Comparison of ENCODE assay signal across 9 mouse cellular contexts in genomic region chr4:117913421-117913820, GRCm38 (mm10). TPM values are rescaled to one million over a fixed set of nuclear protein-coding genes. Genes with fewer than 3 reads are reported as not detected.
DNase-seq lines count a peak whose midpoint lies in the region; ATAC-seq and TF ChIP-seq lines count a peak whose summit lies in the region.
"Had no signal": no experiment of that assay in that cellular context is flagged by ENCODE, and none has a peak within 500 bp of the region (broad histone marks: within the 10 kb centered on the region; RNA-seq: fewer than 3 reads in every experiment).

No protein-coding gene starts in this region.

- no peak for TF ChIP-seq RAD21 in CH12.LX (IDR thresholded peaks at IDR 0.05; ENCODE audit: low read depth, low read length)

- peaks cover 6 to 58% of the 10 kb centered on the region in 2 experiments; a peak in 3 of 4 replicates for H3K4me1 ChIP-seq in CH12.LX (ENCODE audit: control insufficient read depth in 1 of 2, insufficient read depth in 2 of 2)
- peaks cover 15% of the 10 kb centered on the region for H3K4me1 ChIP-seq in brown adipose tissue, adult 24 weeks (ENCODE audit: control insufficient read depth, insufficient read depth, insufficient read length, low read length)
- peaks cover 50% of the 10 kb centered on the region for H3K4me1 ChIP-seq in heart, embryonic 12.5 days (replicated peaks)
- H3K4me1 ChIP-seq in kidney, postnatal 0 days (replicated peaks; ENCODE audit: insufficient read depth, low read length), result peaks cover 16% of the 10 kb centered on the region

- WGBS in heart, embryonic 12.5 days, result 41% methylated on average over 3 of the region's 3 CpGs
- WGBS in kidney, postnatal 0 days, result 54% methylated on average over 3 of the region's 3 CpGs

- peak overlapping the region in 1 of 3 experiments; percentile 84 for H3K4me3 ChIP-seq in CH12.LX (replicated peaks in 1 of 3; ENCODE audit: low read depth in 2 of 3, low read length in 2 of 3, poor library complexity in 1 of 3)
- H3K4me3 ChIP-seq in brown adipose tissue, adult 24 weeks (ENCODE audit: insufficient read depth, low read depth, low read length), result peak overlapping the region; percentile 94
- peak overlapping the region; percentile 73 for H3K4me3 ChIP-seq in heart, embryonic 12.5 days
- H3K4me3 ChIP-seq in kidney, postnatal 0 days (replicated peaks; ENCODE audit: low read depth, low read length), result no peak overlapping the region

- peaks cover 13 to 49% of the 10 kb centered on the region in 2 experiments for H3K36me3 ChIP-seq in CH12.LX (replicated peaks in 1 of 2; ENCODE audit: control insufficient read depth in 1 of 2, insufficient read depth in 1 of 2, low read length in 1 of 2)
- H3K36me3 ChIP-seq in heart, embryonic 12.5 days, result peaks cover 35% of the 10 kb centered on the region
- peaks cover 8% of the 10 kb centered on the region; the same call in 1 of the 2 replicates for H3K36me3 ChIP-seq in kidney, postnatal 0 days (ENCODE audit: insufficient read depth, low read length)

- H3K79me2 ChIP-seq in CH12.LX (replicated peaks; ENCODE audit: control insufficient read depth, extremely low read depth, insufficient read depth, poor library complexity, severe bottlenecking), result peaks cover 12% of the 10 kb centered on the region; the same call in 1 of the 2 replicates

- no peak for ATAC-seq in heart, embryonic 12.5 days (ENCODE audit: insufficient number of reproducible peaks, low FRiP score)
- ATAC-seq in kidney, postnatal 0 days (replicated peaks; ENCODE audit: low FRiP score, low read depth), result no peak
- no peak for ATAC-seq in megakaryocyte, adult 5-6 weeks (ENCODE audit: poor library complexity, severe bottlenecking)

- TF ChIP-seq CTCF in CH12.LX (conservative IDR thresholded peaks at IDR 0.05 in 1 of 2, IDR thresholded peaks at IDR 0.05 in 1 of 2; ENCODE audit: low read depth in 2 of 2, low read length in 2 of 2), result no peak
- TF ChIP-seq CTCF in kidney, postnatal 0 days (IDR thresholded peaks at IDR 0.05; ENCODE audit: low read depth), result no peak

- in situ Hi-C loops in CH12.LX (cut with MboI; ENCODE audit: low pct_ligation_motif_present, low pct_unique_long_range_greater_than_20kb, low sequenced_read_pairs), result loop anchor here (10.0 kb wide), 1 partner anchor 151 kb away; no protein-coding TSS in a partner anchor

- TF ChIP-seq EP300 in CH12.LX (IDR thresholded peaks at IDR 0.05; ENCODE audit: low read length), result no peak

- H3K9me3 ChIP-seq in CH12.LX (replicated peaks; ENCODE audit: low read length), result no peaks in the 10 kb centered on the region
- no peaks in the 10 kb centered on the region for H3K9me3 ChIP-seq in heart, embryonic 12.5 days (replicated peaks)
- no peaks in the 10 kb centered on the region for H3K9me3 ChIP-seq in kidney, postnatal 0 days (replicated peaks; ENCODE audit: low read length)

- peak overlapping the region; percentile 82 for H3K9ac ChIP-seq in CH12.LX (ENCODE audit: insufficient read depth, low read depth)
- peak overlapping the region; percentile 77; the same call in 1 of the 2 replicates for H3K9ac ChIP-seq in heart, embryonic 12.5 days
- no peak overlapping the region for H3K9ac ChIP-seq in kidney, postnatal 0 days (ENCODE audit: low read depth, low read length)

- dilution Hi-C loops in CH12.LX (cut with MboI; ENCODE audit: extremely low pct_ligation_motif_present, extremely low pct_unique_long_range_greater_than_20kb, low sequenced_read_pairs), result no loop called here

- no peak for TF ChIP-seq POLR2A in CH12.LX (IDR thresholded peaks at IDR 0.05; ENCODE audit: low read depth, low read length)

- H3K27me3 ChIP-seq in CH12.LX (replicated peaks), result no peaks in the 10 kb centered on the region
- no peaks in the 10 kb centered on the region for H3K27me3 ChIP-seq in heart, embryonic 12.5 days (replicated peaks)
- no peaks in the 10 kb centered on the region for H3K27me3 ChIP-seq in kidney, postnatal 0 days (ENCODE audit: insufficient read depth, low read length)

- H3K27ac ChIP-seq in CH12.LX (ENCODE audit: insufficient read depth, low read depth), result no peak overlapping the region
- no peak overlapping the region for H3K27ac ChIP-seq in brown adipose tissue, adult 24 weeks (replicated peaks; ENCODE audit: low read depth, low read length)
- H3K27ac ChIP-seq in heart, embryonic 12.5 days (ENCODE audit: poor library complexity, severe bottlenecking), result no peak overlapping the region
- H3K27ac ChIP-seq in kidney, postnatal 0 days, result no peak overlapping the region

- DNase-seq in CH12.LX (ENCODE audit: extremely low read depth), result no peak
- no peak for DNase-seq in kidney, postnatal 0 days (ENCODE audit: low spot score)
- DNase-seq in lung, postnatal 4 days, result peak; percentile 50 to 68
- no peak for DNase-seq in thymus, postnatal 0 days (ENCODE audit: low spot score)
- no peak for DNase-seq in retina, postnatal 1 day

- peak overlapping the region; percentile 89; the same call in 1 of the 2 replicates for H3K4me2 ChIP-seq in CH12.LX (ENCODE audit: insufficient read depth, low read depth, poor library complexity, severe bottlenecking)
- H3K4me2 ChIP-seq in heart, embryonic 12.5 days, result peak overlapping the region; percentile 98
- peak overlapping the region; percentile 100; the same call in 1 of the 2 replicates for H3K4me2 ChIP-seq in kidney, postnatal 0 days (ENCODE audit: low read length)

TF ChIP-seq in CH12.LX, 34 proteins besides CTCF, POLR2A, EP300 and RAD21 (continues in another document):
- TF ChIP-seq SIN3A (IDR thresholded peaks at IDR 0.05; ENCODE audit: low read length) (no peak), TCF12 (IDR thresholded peaks at IDR 0.05; ENCODE audit: low read depth, low read length) (no peak), USF1 (IDR thresholded peaks at IDR 0.05; ENCODE audit: low read depth, low read length) (no peak), POLR2AphosphoS2 (IDR thresholded peaks at IDR 0.05; ENCODE audit: low read depth, low read length) (no peak), MXI1 (IDR thresholded peaks at IDR 0.05; ENCODE audit: low read depth, low read length) (no peak), NELFE (IDR thresholded peaks at IDR 0.05; ENCODE audit: low read depth, low read length) (no peak), MAFK (IDR thresholded peaks at IDR 0.05; ENCODE audit: insufficient replicate concordance, low read length) (no peak)

RNA-seq across cellular contexts. Expression of gene Ipo13, which starts 1.4 kb away (rescaled TPM):
- total RNA-seq in CH12.LX (2012; rRNA removed) (22.0 and 27.5 TPM in 2 replicates), CH12.LX (2014; rRNA removed) (5.9 and 7.4 TPM in 2 replicates)
- 46.5 and 54.1 TPM in 2 replicates for polyA plus RNA-seq in CH12.LX (2012; ENCODE audit: insufficient read length, low read depth)
- 28.3 and 48.3 TPM in 2 replicates for polyA plus RNA-seq in brown adipose tissue, adult 24 weeks (2012; ENCODE audit: insufficient read depth, insufficient read length, missing spikeins)
- polyA plus RNA-seq in heart, embryonic 12.5 days (2016; fragmentation: Nextera tagmentation; extraction: Ambion mirVana), result 43.0 and 44.7 TPM in 2 replicates
- 27.9 and 31.5 TPM in 2 replicates for polyA plus RNA-seq in kidney, postnatal 0 days (2015; fragmentation: Nextera tagmentation; extraction: Ambion mirVana)
- polyA plus RNA-seq in thymus, postnatal 0 days (2015; fragmentation: Nextera tagmentation; extraction: Ambion mirVana), result 22.0 and 25.4 TPM in 2 replicates
- 15.5 and 17.0 TPM in 2 replicates for total RNA-seq in megakaryocyte, adult 5-6 weeks (2015)
- 8.7 and 11.2 TPM in 2 replicates for total RNA-seq in megakaryocyte, adult 5-6 weeks (2017)

RNA-seq across cellular contexts. Expression of gene Artn, which starts 16.1 kb away (rescaled TPM):
- total RNA-seq in CH12.LX (2012; rRNA removed), result not detected in 2 replicates
- not detected in 2 replicates for total RNA-seq in CH12.LX (2014; rRNA removed)
- not detected in 2 replicates for polyA plus RNA-seq in CH12.LX (2012; ENCODE audit: insufficient read length, low read depth)
- not detected in 2 replicates for polyA plus RNA-seq in brown adipose tissue, adult 24 weeks (2012; ENCODE audit: insufficient read depth, insufficient read length, missing spikeins)
- polyA plus RNA-seq in heart, embryonic 12.5 days (2016; fragmentation: Nextera tagmentation; extraction: Ambion mirVana), result 0.54 and 0.70 TPM in 2 replicates
- 2.6 and 2.8 TPM in 2 replicates for polyA plus RNA-seq in kidney, postnatal 0 days (2015; fragmentation: Nextera tagmentation; extraction: Ambion mirVana)
- polyA plus RNA-seq in thymus, postnatal 0 days (2015; fragmentation: Nextera tagmentation; extraction: Ambion mirVana), result 0.05 and 0.30 TPM in 2 replicates
- not detected in 2 replicates for total RNA-seq in megakaryocyte, adult 5-6 weeks (2015)
- total RNA-seq in megakaryocyte, adult 5-6 weeks (2017), result not detected in 2 replicates
- total RNA-seq: neutrophil, adult 5-6 weeks had no signal

RNA-seq across cellular contexts. Expression of gene Dph2, which starts 21.6 kb away (rescaled TPM):
- total RNA-seq in CH12.LX (2012; rRNA removed), result 19.8 and 25.8 TPM in 2 replicates
- total RNA-seq in CH12.LX (2014; rRNA removed), result 20.9 and 21.5 TPM in 2 replicates
- polyA plus RNA-seq in CH12.LX (2012; ENCODE audit: insufficient read length, low read depth), result 15.2 and 20.8 TPM in 2 replicates
- polyA plus RNA-seq in brown adipose tissue, adult 24 weeks (2012; ENCODE audit: insufficient read depth, insufficient read length, missing spikeins), result 1.7 and 4.4 TPM in 2 replicates
- 12.4 and 12.9 TPM in 2 replicates for polyA plus RNA-seq in heart, embryonic 12.5 days (2016; fragmentation: Nextera tagmentation; extraction: Ambion mirVana)
- 12.5 and 14.2 TPM in 2 replicates for polyA plus RNA-seq in kidney, postnatal 0 days (2015; fragmentation: Nextera tagmentation; extraction: Ambion mirVana)
- 20.4 and 22.5 TPM in 2 replicates for polyA plus RNA-seq in thymus, postnatal 0 days (2015; fragmentation: Nextera tagmentation; extraction: Ambion mirVana)
- 5.2 and 6.5 TPM in 2 replicates for total RNA-seq in megakaryocyte, adult 5-6 weeks (2015)
- total RNA-seq in megakaryocyte, adult 5-6 weeks (2017), result 4.1 and 4.3 TPM in 2 replicates

RNA-seq across cellular contexts. Expression of gene Atp6v0b, which starts 26.3 kb away (rescaled TPM):
- total RNA-seq in CH12.LX (2012; rRNA removed) (169 and 186 TPM in 2 replicates), CH12.LX (2014; rRNA removed) (165 and 176 TPM in 2 replicates)
- polyA plus RNA-seq in CH12.LX (2012; ENCODE audit: insufficient read length, low read depth), result 189 and 202 TPM in 2 replicates
- 145 and 164 TPM in 2 replicates for polyA plus RNA-seq in brown adipose tissue, adult 24 weeks (2012; ENCODE audit: insufficient read depth, insufficient read length, missing spikeins)
- 183 and 196 TPM in 2 replicates for polyA plus RNA-seq in heart, embryonic 12.5 days (2016; fragmentation: Nextera tagmentation; extraction: Ambion mirVana)
- 374 and 379 TPM in 2 replicates for polyA plus RNA-seq in kidney, postnatal 0 days (2015; fragmentation: Nextera tagmentation; extraction: Ambion mirVana)
- 215 TPM in 2 replicates for polyA plus RNA-seq in thymus, postnatal 0 days (2015; fragmentation: Nextera tagmentation; extraction: Ambion mirVana)
- total RNA-seq in megakaryocyte, adult 5-6 weeks (2015), result 482 and 584 TPM in 2 replicates
- total RNA-seq in megakaryocyte, adult 5-6 weeks (2017), result 229 and 245 TPM in 2 replicates

RNA-seq across cellular contexts. Expression of gene B4galt2, which starts 30.1 kb away (rescaled TPM):
- total RNA-seq in CH12.LX (2012; rRNA removed) (0.25 and 0.29 TPM in 2 replicates), CH12.LX (2014; rRNA removed) (not detected in 2 replicates)
- 0.14 and 0.22 TPM in 2 replicates for polyA plus RNA-seq in CH12.LX (2012; ENCODE audit: insufficient read length, low read depth)
- polyA plus RNA-seq in brown adipose tissue, adult 24 weeks (2012; ENCODE audit: insufficient read depth, insufficient read length, missing spikeins), result 1.3 and 1.5 TPM in 2 replicates
- 18.3 and 19.4 TPM in 2 replicates for polyA plus RNA-seq in heart, embryonic 12.5 days (2016; fragmentation: Nextera tagmentation; extraction: Ambion mirVana)
- polyA plus RNA-seq in kidney, postnatal 0 days (2015; fragmentation: Nextera tagmentation; extraction: Ambion mirVana), result 17.1 and 18.2 TPM in 2 replicates
- 1.3 and 1.7 TPM in 2 replicates for polyA plus RNA-seq in thymus, postnatal 0 days (2015; fragmentation: Nextera tagmentation; extraction: Ambion mirVana)
- total RNA-seq in megakaryocyte, adult 5-6 weeks (2015), result not detected in 2 replicates
- 0.61 TPM in 1 of 2 replicates, not detected in the other for total RNA-seq in megakaryocyte, adult 5-6 weeks (2017)
- total RNA-seq: neutrophil, adult 5-6 weeks had no signal

Comparison
In these comparisons a context has a peak if more than half of its experiments do, and no peak if none do; other contexts are left out.
1. DNase-seq: peak in lung, postnatal 4 days (2 of 2); none in CH12.LX (single experiment), kidney, postnatal 0 days (single experiment), thymus, postnatal 0 days (single experiment) and retina, postnatal 1 day (single experiment).
2. Peak in every context shown above with its lines, with median percentiles within 50 percentile points of each other: H3K4me2 ChIP-seq.